Mouse (Mus musculus) myocyte (in vitro differentiated cells): ENCODE data around the gene Ptges3. TPM values are rescaled to one million over a fixed set of nuclear protein-coding genes. Genes with fewer than 3 reads are reported as not detected.
A peak's percentile ranks its signal among the peaks of the same experiment; 100 is the strongest.

ENCODE experiments used
- H3K27me3 ChIP-seq: one replicate; pipeline ENCODE4 v1.6.1; 2011; ENCODE audit not compliant: control insufficient read depth, insufficient read depth, insufficient read length
- H3K36me3 ChIP-seq: one replicate; pipeline ENCODE4 v1.6.1; 2011; ENCODE audit not compliant: control insufficient read depth, insufficient read depth
- H3K4me2 ChIP-seq: one replicate; pipeline ENCODE4 v1.6.1; 2011; ENCODE audit warnings: low read depth, control low read depth
- H3K4me3 ChIP-seq: one replicate; pipeline ENCODE4 v1.5.1; 2011; ENCODE audit warnings: mild to moderate bottlenecking, control low read depth, moderate library complexity
- H3K79me2 ChIP-seq: one replicate; pipeline ENCODE4 v1.6.1; 2011; ENCODE audit not compliant: control insufficient read depth, insufficient read depth
- H3ac ChIP-seq: one replicate; pipeline ENCODE4 v1.6.1; 2011; ENCODE audit not compliant: control insufficient read depth, insufficient read length
- CEBPB ChIP-seq: IDR thresholded peaks from 2 replicates; pipeline ENCODE4 v1.6.1; 2011; ENCODE audit warnings: mild to moderate bottlenecking, moderate library complexity; ENCODE audit not compliant: poor library complexity, insufficient read depth, severe bottlenecking
- E2F4 ChIP-seq: IDR thresholded peaks from one replicate; pipeline ENCODE4 v1.6.1; 2011; ENCODE audit warnings: mild to moderate bottlenecking, control low read depth, moderate library complexity; ENCODE audit not compliant: insufficient read depth
- MAX ChIP-seq: IDR thresholded peaks from one replicate; pipeline ENCODE4 v1.6.1; 2011; ENCODE audit warnings: low read depth, mild to moderate bottlenecking, control low read depth
- MYOD1 ChIP-seq, 3 experiments: IDR thresholded peaks; one replicate each; pipeline ENCODE4 v1.6.1; 2011; ENCODE audit warnings: control low read depth in 2 of 3, low read depth in 2 of 3, mild to moderate bottlenecking in 2 of 3, moderate library complexity in 1 of 3; ENCODE audit not compliant: insufficient read length in 2 of 3, control insufficient read depth in 1 of 3
- MYOG ChIP-seq, 3 experiments: IDR thresholded peaks; one replicate each; pipeline ENCODE4 v1.6.1; 2011; ENCODE audit warnings: control low read depth in 2 of 3, low read depth in 2 of 3, mild to moderate bottlenecking in 2 of 3; ENCODE audit not compliant: insufficient read length in 2 of 3, control insufficient read depth in 1 of 3, insufficient read depth in 1 of 3
- POLR2A ChIP-seq: IDR thresholded peaks from one replicate; pipeline ENCODE4 v1.6.1; 2011; ENCODE audit warnings: low read depth, mild to moderate bottlenecking, control low read depth, moderate library complexity; ENCODE audit not compliant: insufficient read length
- POLR2AphosphoS2 ChIP-seq: IDR thresholded peaks from one replicate; pipeline ENCODE4 v1.6.1; 2011; ENCODE audit warnings: low read depth, control low read depth; ENCODE audit not compliant: insufficient read length
- REST ChIP-seq: IDR thresholded peaks from one replicate; pipeline ENCODE4 v1.6.1; 2011; ENCODE audit warnings: mild to moderate bottlenecking, control low read depth, moderate library complexity; ENCODE audit not compliant: insufficient read depth, insufficient read length
- SRF ChIP-seq: IDR thresholded peaks from one replicate; pipeline ENCODE4 v1.6.1; 2011; ENCODE audit warnings: low read depth; ENCODE audit not compliant: control insufficient read depth, insufficient read length
- TCF12 ChIP-seq: IDR thresholded peaks from one replicate; pipeline ENCODE4 v1.6.1; 2011; ENCODE audit warnings: mild to moderate bottlenecking, control low read depth; ENCODE audit not compliant: poor library complexity, insufficient read depth, severe bottlenecking
- TCF3 ChIP-seq: IDR thresholded peaks from one replicate; pipeline ENCODE4 v1.6.1; 2011; ENCODE audit warnings: low read depth, control low read depth; ENCODE audit not compliant: insufficient read length
- USF1 ChIP-seq: IDR thresholded peaks from one replicate; pipeline ENCODE4 v1.6.1; 2011; ENCODE audit warnings: low read depth, mild to moderate bottlenecking, control low read depth, moderate library complexity
- polyA plus RNA-seq: library from polyadenylated mRNA; unstranded; fragments of >200 nt; fragmentation: generic; extraction: Trizol; gene quantifications from one replicate; pipeline ENCODE4 v1.2.1, GENCODE M21; 2012; ENCODE audit warnings: missing spikeins

The Ptges3 gene
- polyA plus RNA-seq, 1 experiment = 84.3 TPM

DNA sequence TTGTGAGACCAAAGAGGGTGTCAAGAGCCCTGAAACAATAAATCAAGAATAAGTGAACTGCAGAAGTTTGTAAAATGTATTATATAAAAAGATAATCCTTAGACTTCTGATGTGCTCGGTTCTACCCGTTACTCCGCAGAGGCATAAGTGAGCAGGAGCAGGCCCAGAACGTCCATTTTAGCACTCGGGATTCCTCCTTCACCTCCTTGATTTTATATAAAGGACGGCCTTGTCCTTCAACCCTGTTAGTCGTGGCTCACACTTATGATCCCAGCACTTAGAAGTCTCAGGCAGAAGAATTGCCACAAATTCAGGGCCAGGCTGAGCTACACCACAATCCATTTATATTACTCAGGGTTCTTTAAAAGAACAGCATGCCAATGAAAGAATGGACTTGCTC, 28.8 kb upstream of the Ptges3 start:
- no peak overlapping the region for H3K4me3 ChIP-seq
- H3K27me3 ChIP-seq = no peaks in the 10 kb centered on the region
- no peaks in the 10 kb centered on the region for H3K79me2 ChIP-seq
- peaks cover 3% of the 10 kb centered on the region for H3K36me3 ChIP-seq
- H3K4me2 ChIP-seq = no peak overlapping the region
- TF ChIP-seq POLR2AphosphoS2 (no peak), MAX (no peak), MYOG (IDR thresholded peaks at IDR 0.05; ENCODE audit: control insufficient read depth in 1 of 3, insufficient read depth in 1 of 3, insufficient read length in 2 of 3, low read depth in 2 of 3) (no peak), POLR2A (no peak), SRF (no peak), TCF12 (no peak), E2F4 (no peak), USF1 (no peak), CEBPB (no peak)
- H3ac ChIP-seq = no peak overlapping the region

DNA sequence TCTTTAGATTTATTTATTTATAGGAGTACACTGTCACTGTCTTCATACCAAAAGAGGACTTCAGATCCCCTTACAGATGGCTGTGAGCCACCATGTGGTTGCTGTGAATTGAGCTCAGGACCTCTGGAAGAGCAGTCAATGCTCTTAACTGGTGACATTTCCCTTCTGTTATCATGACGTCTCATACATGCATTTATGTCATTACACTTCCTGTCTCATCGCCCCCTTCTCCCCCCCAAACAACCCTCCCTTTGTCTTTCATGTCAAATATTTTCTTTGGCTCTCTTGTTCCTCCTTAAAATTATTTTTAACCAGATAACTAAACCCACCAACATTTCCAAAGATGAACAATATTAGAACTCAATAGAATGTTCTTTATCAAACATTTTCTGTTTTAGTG, 27.9 kb upstream of the Ptges3 start:
- Histone ChIP-seq H3K4me2 (no peak overlapping the region), H3K79me2 (peaks cover 4% of the 10 kb centered on the region), H3K27me3 (no peaks in the 10 kb centered on the region), H3K4me3 (no peak overlapping the region), H3ac (no peak overlapping the region), H3K36me3 (peaks cover 3% of the 10 kb centered on the region)
- no peak for TF ChIP-seq SRF
- no peak for TF ChIP-seq MYOG (IDR thresholded peaks at IDR 0.05; ENCODE audit: control insufficient read depth in 1 of 3, insufficient read depth in 1 of 3, insufficient read length in 2 of 3, low read depth in 2 of 3)
- TF ChIP-seq E2F4 = no peak
- no peak for TF ChIP-seq REST
- no peak for TF ChIP-seq CEBPB
- no peak for TF ChIP-seq MYOD1 (IDR thresholded peaks at IDR 0.05; ENCODE audit: control insufficient read depth in 1 of 3, insufficient read length in 2 of 3, low read depth in 2 of 3)
- TF ChIP-seq TCF12 = no peak
- TF ChIP-seq USF1 = no peak
- TF ChIP-seq POLR2A = no peak
- no peak for TF ChIP-seq POLR2AphosphoS2
- no peak for TF ChIP-seq MAX
- TF ChIP-seq TCF3 = no peak

DNA sequence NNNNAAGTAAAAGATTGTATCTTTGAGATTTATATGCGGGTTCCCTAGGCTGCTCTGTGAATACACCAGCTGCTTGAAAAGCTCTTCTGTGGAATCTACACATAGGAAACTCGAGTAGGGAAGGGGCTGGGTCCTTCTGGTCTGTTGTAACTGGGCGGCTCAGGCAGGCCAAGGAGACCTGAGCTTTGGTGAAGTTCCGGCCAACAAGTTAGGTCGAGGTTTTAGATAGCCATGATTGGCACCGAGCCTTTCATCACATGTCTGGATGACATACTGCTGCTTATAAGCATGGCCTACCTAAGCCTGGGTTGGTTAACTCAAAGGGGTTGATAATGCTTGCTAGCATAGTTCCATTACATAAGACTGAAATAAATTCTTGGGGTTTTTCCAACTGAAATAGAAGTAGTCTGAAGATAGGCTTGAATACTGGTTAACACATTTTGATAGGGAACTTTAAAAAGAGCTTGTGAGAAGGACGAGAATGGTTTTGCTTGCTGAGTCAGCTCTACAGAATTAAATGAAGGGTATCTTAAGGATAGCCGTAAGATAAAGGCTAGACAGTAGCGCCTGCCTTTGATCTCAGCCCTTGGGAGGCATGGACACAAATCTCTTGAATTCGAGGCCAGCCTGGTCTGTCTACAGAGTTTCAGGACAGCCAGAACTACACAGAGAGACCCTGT, 21.9 kb upstream of the Ptges3 start:
- TF ChIP-seq MAX (no peak), MYOG (IDR thresholded peaks at IDR 0.05; ENCODE audit: control insufficient read depth in 1 of 3, insufficient read depth in 1 of 3, insufficient read length in 2 of 3, low read depth in 2 of 3) (no peak), POLR2AphosphoS2 (no peak), USF1 (no peak), TCF3 (no peak), SRF (no peak), REST (no peak)
- H3ac ChIP-seq = peak overlapping the region; percentile 91
- peaks cover 16% of the 10 kb centered on the region for H3K36me3 ChIP-seq
- peak overlapping the region; percentile 97 for H3K4me3 ChIP-seq
- no peaks in the 10 kb centered on the region for H3K27me3 ChIP-seq
- peak overlapping the region; percentile 97 for H3K4me2 ChIP-seq
- peaks cover 65% of the 10 kb centered on the region for H3K79me2 ChIP-seq

DNA sequence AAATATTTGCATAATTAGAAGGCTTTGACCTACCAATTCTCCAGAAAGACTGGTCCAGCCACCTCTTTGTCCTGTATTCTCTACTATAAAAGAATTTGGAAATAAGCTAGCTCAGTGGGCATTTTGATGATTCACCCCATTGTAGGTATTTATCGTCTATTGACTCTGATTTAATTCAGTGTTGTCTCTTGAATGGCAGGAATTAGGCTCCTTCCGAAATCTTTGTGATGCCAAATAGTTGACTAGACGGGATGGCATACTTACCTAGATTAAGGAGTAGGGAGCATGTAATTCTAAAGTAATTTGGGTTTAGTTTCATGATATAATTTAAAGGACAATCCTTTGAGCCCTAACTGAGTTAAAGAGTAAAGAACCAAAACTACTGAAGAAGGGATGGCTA, 20.8 kb upstream of the Ptges3 start:
- Histone ChIP-seq H3K4me3 (peak overlapping the region; percentile 97), H3K36me3 (peaks cover 16% of the 10 kb centered on the region), H3K79me2 (peaks cover 75% of the 10 kb centered on the region), H3ac (no peak overlapping the region), H3K27me3 (no peaks in the 10 kb centered on the region), H3K4me2 (peak overlapping the region; percentile 97)
- TF ChIP-seq E2F4 = no peak
- TF ChIP-seq POLR2AphosphoS2 = no peak
- TF ChIP-seq MAX = no peak
- no peak for TF ChIP-seq CEBPB
- no peak for TF ChIP-seq MYOG (IDR thresholded peaks at IDR 0.05; ENCODE audit: control insufficient read depth in 1 of 3, insufficient read depth in 1 of 3, insufficient read length in 2 of 3, low read depth in 2 of 3)
- TF ChIP-seq TCF3 = no peak

DNA sequence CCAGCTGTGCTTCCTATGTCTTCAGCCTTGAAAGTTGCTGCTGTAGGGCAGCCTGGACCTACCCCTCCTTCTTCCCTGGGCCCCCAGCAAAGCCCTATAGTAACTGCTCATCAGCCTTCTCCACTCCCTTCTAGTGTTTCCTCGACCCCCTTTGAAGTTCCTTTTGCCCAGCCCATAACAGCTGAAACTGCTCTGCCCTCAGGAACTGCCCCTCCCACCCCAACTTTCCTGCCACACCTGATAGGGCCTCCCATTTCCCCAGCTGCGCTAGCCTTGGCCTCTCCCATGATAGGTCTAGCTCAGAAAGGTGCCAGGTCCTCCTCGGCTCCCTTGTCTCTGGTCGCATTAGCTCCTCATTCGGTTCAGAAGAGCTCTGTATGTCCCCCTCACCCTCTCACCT, 19.6 kb upstream of the Ptges3 start:
- peak overlapping the region; percentile 97 for H3K4me3 ChIP-seq
- no peak overlapping the region for H3ac ChIP-seq
- H3K79me2 ChIP-seq = peaks cover 87% of the 10 kb centered on the region
- peak overlapping the region; percentile 97 for H3K4me2 ChIP-seq
- no peaks in the 10 kb centered on the region for H3K27me3 ChIP-seq
- peaks cover 20% of the 10 kb centered on the region for H3K36me3 ChIP-seq
- peak; percentile 35 for TF ChIP-seq POLR2AphosphoS2
- peak in 1 of 3 experiments; percentile 69 for TF ChIP-seq MYOD1 (IDR thresholded peaks at IDR 0.05; ENCODE audit: control insufficient read depth in 1 of 3, insufficient read length in 2 of 3, low read depth in 2 of 3)
- TF ChIP-seq REST = no peak
- TF ChIP-seq MYOG (IDR thresholded peaks at IDR 0.05; ENCODE audit: control insufficient read depth in 1 of 3, insufficient read depth in 1 of 3, insufficient read length in 2 of 3, low read depth in 2 of 3) = peak in 1 of 3 experiments; percentile 77
